Mouse (Mus musculus) small intestine, adult 2 months (tissue): ENCODE measurements around the gene Slc30a3. TPM values are rescaled to one million over a fixed set of nuclear protein-coding genes. Genes with fewer than 3 reads are reported as not detected.

Experiments used
- H3K27ac ChIP-seq: fragments of 200-500 bp; 2 replicates; pipeline ENCODE4 v1.5.1; 2012; ENCODE audit warnings: low read depth, low read length, control low read depth, inconsistent platforms; ENCODE audit not compliant: insufficient read depth
- H3K27me3 ChIP-seq: fragments of 200-500 bp; 2 replicates; pipeline ENCODE4 v1.6.1; 2012; ENCODE audit warnings: mild to moderate bottlenecking, moderate library complexity, low read length, inconsistent platforms; ENCODE audit not compliant: control insufficient read depth, insufficient read depth
- H3K36me3 ChIP-seq: fragments of 200-500 bp; 2 replicates; pipeline ENCODE4 v1.6.1; 2012; ENCODE audit warnings: mild to moderate bottlenecking, low read length, control low read depth, inconsistent platforms; ENCODE audit not compliant: control insufficient read depth, insufficient read depth
- H3K4me1 ChIP-seq: fragments of 200-500 bp; 2 replicates; pipeline ENCODE4 v1.6.1; 2012; ENCODE audit warnings: low read length, inconsistent platforms, mixed read lengths; ENCODE audit not compliant: control insufficient read depth, insufficient read depth, insufficient read length
- H3K4me3 ChIP-seq: fragments of 200-500 bp; 2 replicates; pipeline ENCODE4 v1.5.1; 2012; ENCODE audit warnings: low read depth, mild to moderate bottlenecking, control low read depth, inconsistent platforms, low read length, moderate library complexity
- CTCF ChIP-seq: fragments of 200-500 bp; IDR thresholded peaks from 2 replicates; pipeline ENCODE4 v1.5.1; 2012; ENCODE audit warnings: low read depth, mild to moderate bottlenecking, control low read depth, inconsistent platforms, low read length, moderate library complexity, mixed read lengths; ENCODE audit not compliant: insufficient replicate concordance, insufficient read length; ENCODE audit errors: extremely low read depth
- POLR2A ChIP-seq: fragments of 200-500 bp; IDR thresholded peaks from 2 replicates; pipeline ENCODE4 v1.6.1; 2012; ENCODE audit warnings: low read depth, mild to moderate bottlenecking, control low read depth, inconsistent platforms, low read length, moderate library complexity
- WGBS: fragments of 180-500 bp; shearing (Covaris S2); methylation state at CpG from one replicate; pipeline ENCODE4 v1.1.7; 2018; 5-methylcytosine and 5-hydroxymethylcytosine counted together
- polyA plus RNA-seq: library from polyadenylated mRNA; depleted of rRNA; stranded (reverse); fragments of >200 nt; gene quantifications from 2 replicates; pipeline ENCODE4 v1.2.3, GENCODE M21; 2012

Gene Slc30a3
- polyA plus RNA-seq, 1 experiment, result 0.15 TPM

- Histone ChIP-seq H3K27ac (no peak overlapping the region), H3K27me3 (no peaks in the 10 kb centered on the region), H3K36me3 (peaks cover 15% of the 10 kb centered on the region; the same call in 1 of the 2 replicates), H3K4me1 (peaks cover 2% of the 10 kb centered on the region; the same call in 1 of the 2 replicates), H3K4me3 (no peak overlapping the region)
- no peak for TF ChIP-seq POLR2A
- TF ChIP-seq CTCF, result no peak
- 68% methylated on average over 3 of the region's 3 CpGs for WGBS
Observed at GRCm38 (mm10) chr5:31080795-31081164, 27.3 kb downstream of the Slc30a3 start.

DNA sequence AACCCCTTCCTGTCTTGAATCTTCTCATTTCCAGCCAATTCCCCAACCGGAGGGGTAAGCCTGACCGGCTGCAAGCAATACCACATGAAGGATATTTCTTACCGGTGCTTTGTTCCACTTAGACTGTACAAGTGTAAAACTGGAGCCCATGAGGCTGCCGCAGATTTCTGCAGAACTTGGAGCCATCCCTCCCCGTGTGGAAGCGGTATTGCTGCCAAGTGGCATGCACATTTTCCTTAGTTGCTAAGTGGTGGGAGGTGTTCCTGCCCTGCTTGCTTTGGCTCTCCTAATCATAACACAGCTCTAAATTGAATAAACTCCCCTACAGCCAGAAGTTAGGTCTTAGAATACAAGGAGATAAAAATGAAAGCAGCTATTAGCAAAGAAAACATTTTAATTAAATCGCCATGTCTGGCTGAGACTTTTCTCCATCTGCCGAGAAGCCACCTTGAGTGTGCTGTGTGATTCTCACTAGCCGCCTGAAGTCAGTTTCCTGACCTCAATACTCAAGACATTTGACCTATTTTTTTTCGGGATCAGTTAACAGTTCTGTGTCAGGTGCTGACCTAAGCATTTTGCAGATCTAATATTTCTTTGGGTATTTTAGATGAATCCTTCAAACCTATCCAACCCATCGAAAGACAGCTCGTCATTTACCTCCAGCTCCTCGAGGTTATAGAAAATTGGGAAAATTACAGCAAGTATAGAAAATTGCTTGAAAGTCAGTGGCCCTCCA is 27.8 kb downstream of the Slc30a3 start:
- H3K36me3 ChIP-seq, result peaks cover 15% of the 10 kb centered on the region; the same call in 1 of the 2 replicates
- no peaks in the 10 kb centered on the region for H3K4me1 ChIP-seq
- no peak for TF ChIP-seq POLR2A
- no peak for TF ChIP-seq CTCF
- H3K27ac ChIP-seq, result no peak overlapping the region
- WGBS, result 77% methylated on average over 13 of the region's 13 CpGs
- no peaks in the 10 kb centered on the region for H3K27me3 ChIP-seq
- no peak overlapping the region for H3K4me3 ChIP-seq

DNA sequence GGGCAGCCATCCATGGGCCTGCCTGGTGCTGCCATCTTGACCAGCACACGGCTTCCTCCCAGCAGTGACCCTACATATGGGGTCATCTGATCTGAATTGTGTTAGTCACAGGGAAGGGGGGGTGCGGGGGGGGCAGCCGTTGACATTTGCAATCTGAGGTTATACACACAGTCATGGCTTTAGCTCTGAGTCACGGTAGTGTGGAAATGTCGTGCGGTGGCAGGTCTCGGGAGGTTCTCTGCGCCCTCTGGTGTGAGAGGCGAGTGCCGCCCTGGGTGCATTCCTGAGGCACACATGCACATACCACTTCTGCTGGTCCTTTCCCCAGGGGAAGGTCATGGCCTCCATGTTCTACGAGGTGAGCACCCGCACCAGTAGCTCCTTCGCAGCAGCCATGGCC is 31.7 kb downstream of the Slc30a3 start:
- H3K4me1 ChIP-seq, result no peaks in the 10 kb centered on the region
- 86% methylated on average over 13 of the region's 13 CpGs for WGBS
- H3K27ac ChIP-seq, result no peak overlapping the region
- peaks cover 41% of the 10 kb centered on the region for H3K36me3 ChIP-seq
- H3K27me3 ChIP-seq, result no peaks in the 10 kb centered on the region
- no peak for TF ChIP-seq CTCF
- no peak for TF ChIP-seq POLR2A
- H3K4me3 ChIP-seq, result no peak overlapping the region

DNA sequence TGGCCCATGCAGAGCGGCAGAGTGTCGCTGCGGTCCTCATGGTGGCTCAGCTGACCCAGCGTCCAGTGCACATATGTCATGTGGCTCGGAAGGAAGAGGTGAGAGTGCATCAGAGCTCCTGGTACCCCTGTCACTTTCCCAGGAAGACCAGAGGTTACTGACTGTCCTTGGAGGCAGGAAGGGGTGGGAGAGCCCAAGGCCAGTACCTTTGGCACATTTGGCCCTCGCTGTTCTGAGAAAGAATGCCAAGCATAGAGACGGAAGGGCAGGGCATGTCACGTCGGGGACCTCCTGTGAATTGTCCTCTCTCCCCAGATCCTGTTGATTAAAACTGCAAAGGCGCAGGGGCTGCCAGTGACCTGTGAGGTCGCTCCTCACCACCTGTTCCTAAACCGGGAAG is 34.9 kb downstream of the Slc30a3 start:
- TF ChIP-seq POLR2A (no peak), CTCF (no peak)
- Histone ChIP-seq H3K36me3 (peaks cover 64% of the 10 kb centered on the region), H3K4me3 (no peak overlapping the region), H3K27me3 (no peaks in the 10 kb centered on the region), H3K27ac (no peak overlapping the region), H3K4me1 (no peaks in the 10 kb centered on the region)
- WGBS, result 93% methylated on average over 12 of the region's 12 CpGs

GRCm38 (mm10) chr5:31071821-31072220 is 36.2 kb downstream of the Slc30a3 start:
- 92% methylated on average over 11 of the region's 11 CpGs for WGBS
- H3K27ac ChIP-seq, result no peak overlapping the region
- no peak overlapping the region for H3K4me3 ChIP-seq
- H3K4me1 ChIP-seq, result no peaks in the 10 kb centered on the region
- H3K36me3 ChIP-seq, result peaks cover 68% of the 10 kb centered on the region
- TF ChIP-seq POLR2A, result no peak
- no peaks in the 10 kb centered on the region for H3K27me3 ChIP-seq

DNA sequence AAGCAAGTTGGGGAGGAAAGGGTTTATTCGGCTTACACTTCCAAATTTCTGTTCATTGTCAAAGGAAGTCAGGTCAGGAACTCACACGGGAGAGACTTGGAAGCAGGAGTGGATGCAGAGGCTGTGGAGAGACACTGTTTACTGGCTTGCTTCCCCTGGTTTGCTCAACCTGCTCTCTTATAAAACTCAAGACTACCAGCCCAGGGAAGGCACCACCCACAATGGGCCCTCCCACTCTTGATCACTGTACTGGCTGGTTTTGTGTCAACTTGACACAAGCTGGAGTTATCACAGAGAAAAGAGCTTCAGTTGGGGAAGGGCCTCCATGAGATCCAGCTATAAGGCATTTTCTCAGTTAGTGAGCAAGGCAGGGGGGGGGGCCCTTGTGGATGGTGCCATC is 37.0 kb downstream of the Slc30a3 start:
- Histone ChIP-seq H3K27me3 (no peaks in the 10 kb centered on the region), H3K36me3 (peaks cover 62% of the 10 kb centered on the region), H3K4me1 (no peaks in the 10 kb centered on the region), H3K4me3 (no peak overlapping the region), H3K27ac (no peak overlapping the region)
- WGBS, result 83% methylated on average over 2 of the region's 2 CpGs
- TF ChIP-seq CTCF (no peak), POLR2A (no peak)

DNA sequence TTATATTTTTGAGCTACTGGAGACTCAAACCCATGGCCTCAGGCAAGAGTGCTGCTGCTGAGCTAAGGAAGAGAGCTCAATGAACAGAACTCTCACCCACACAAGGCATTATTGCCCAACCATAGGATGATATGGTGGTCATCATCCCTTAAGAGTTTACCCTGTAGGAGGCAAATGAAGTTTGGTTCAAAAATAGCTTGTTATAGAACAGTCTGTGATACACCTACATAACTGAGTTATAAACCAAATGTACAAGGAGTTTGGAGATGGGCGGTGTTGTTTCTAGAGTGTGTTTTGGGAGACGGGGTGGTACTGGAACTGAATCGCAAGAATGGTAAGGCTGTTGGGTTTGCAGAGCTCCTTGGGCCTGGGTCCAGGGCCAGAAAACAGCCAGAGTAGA is 38.2 kb downstream of the Slc30a3 start:
- H3K4me1 ChIP-seq, result no peaks in the 10 kb centered on the region
- peaks cover 58% of the 10 kb centered on the region for H3K36me3 ChIP-seq
- no peaks in the 10 kb centered on the region for H3K27me3 ChIP-seq
- TF ChIP-seq POLR2A, result no peak
- no peak for TF ChIP-seq CTCF
- no peak overlapping the region for H3K4me3 ChIP-seq
- H3K27ac ChIP-seq, result no peak overlapping the region
- WGBS, result 98% methylated on average over 3 of the region's 3 CpGs

DNA sequence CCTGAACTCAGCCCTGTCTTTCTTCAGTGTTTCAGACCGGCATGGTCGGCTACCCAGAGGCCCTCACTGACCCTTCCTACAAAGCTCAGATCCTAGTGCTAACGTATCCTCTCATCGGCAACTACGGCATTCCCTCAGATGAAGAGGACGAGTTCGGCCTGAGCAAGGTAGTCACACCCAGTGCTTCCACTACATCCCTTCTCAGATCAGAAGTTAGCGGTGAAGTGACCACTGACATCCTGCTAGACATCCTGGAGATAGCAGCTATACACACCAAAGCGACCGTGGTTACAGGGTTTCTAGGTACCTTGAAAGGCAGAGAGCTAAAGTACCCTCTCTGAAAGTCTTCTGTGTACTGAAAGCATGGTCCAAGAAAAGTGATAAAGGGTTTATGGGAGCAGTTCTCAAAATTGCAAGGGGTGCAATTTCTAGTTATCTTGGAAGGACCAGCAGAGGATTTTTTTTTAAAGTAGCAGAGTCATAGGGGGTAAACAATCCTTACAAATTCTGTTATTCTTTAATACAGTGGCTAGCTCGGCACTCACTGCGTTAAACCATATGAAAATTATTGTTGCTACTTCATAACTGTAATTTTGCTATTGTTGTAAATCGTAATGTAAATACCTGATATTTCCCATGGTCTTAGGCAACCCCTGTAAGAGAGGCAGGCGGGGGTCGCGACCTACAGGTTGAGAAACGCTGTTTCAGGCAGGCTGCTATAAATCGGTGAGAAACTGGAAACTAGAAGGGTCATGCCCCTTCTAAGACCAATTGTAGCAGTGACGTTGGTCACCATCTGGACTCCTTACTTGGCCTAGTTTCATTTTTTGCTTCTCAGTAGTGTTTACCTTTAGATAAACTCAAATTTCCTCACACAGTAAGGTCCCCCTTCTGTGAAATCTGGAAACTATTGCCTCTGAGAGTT is 52.6 kb downstream of the Slc30a3 start:
- no peaks in the 10 kb centered on the region for H3K27me3 ChIP-seq
- H3K27ac ChIP-seq, result no peak overlapping the region
- TF ChIP-seq CTCF (no peak), POLR2A (no peak)
- 26% methylated on average over 19 of the region's 19 CpGs for WGBS
- peak overlapping the region; percentile 85 for H3K4me3 ChIP-seq
- H3K4me1 ChIP-seq, result peaks cover 7% of the 10 kb centered on the region; the same call in 1 of the 2 replicates
- peaks cover 9% of the 10 kb centered on the region; the same call in 1 of the 2 replicates for H3K36me3 ChIP-seq
